Mouse (Mus musculus): ENCODE data around the gene Ankrd12. TPM values are rescaled to one million over a fixed set of nuclear protein-coding genes. Genes with fewer than 3 reads are reported as not detected.
"Not testable (repeated sequence)": the region's sequence is repeated elsewhere in the genome, so short reads cannot be mapped to it uniquely, and the experiment has no call there.

The Ankrd12 gene
- polyA plus RNA-seq, 1 experiment = 10.5 TPM

DNA sequence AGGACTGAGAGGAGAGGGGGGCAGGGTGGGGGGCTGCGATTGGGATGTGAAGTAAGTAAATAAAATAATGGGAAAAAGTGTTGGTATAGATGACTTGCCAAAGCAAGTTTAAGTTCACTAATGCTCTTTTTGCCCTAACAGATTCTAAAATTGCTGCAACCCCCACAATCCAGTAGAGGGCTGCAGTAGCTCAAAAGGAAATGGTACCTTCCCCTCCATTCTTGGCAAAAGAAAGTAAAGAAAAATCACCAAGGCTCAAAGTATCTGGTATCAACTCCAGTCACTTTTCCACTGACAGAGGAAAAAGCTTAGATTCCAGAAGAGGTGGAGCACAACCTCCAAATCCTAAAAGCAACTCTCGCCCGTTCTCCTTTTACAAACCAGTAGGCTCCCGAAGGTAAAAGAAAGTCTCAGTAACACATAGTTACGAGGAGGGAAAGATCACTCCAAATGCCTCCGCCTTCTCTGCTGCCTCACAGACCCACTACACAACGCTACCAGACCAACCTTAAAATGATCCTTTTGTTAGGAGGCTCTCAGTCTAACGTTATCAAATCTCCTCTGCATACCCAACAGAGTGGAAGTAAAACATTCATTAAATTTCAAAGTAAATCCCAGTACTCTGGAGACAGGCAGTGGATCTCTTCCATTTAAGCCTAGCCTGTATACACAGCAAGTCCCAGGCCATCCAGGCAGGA lies 15.5 kb downstream of the Ankrd12 start:
- Histone ChIP-seq H3K4me1 (ENCODE audit: control insufficient read depth, insufficient read depth, insufficient read length, low read length) (no peaks in the 10 kb centered on the region), H3K27ac (replicated peaks; ENCODE audit: low read depth, low read length) (no peak overlapping the region), H3K4me3 (ENCODE audit: insufficient read depth, low read depth, low read length) (no peak overlapping the region)

GRCm38 (mm10) chr17:66058160-66058559 lies 18.7 kb downstream of the Ankrd12 start:
- no peaks in the 10 kb centered on the region for H3K4me1 ChIP-seq (ENCODE audit: control insufficient read depth, insufficient read depth, insufficient read length, low read length)
- no peak overlapping the region for H3K27ac ChIP-seq (replicated peaks; ENCODE audit: low read depth, low read length)
- no peak overlapping the region for H3K4me3 ChIP-seq (ENCODE audit: insufficient read depth, low read depth, low read length)

GRCm38 (mm10) chr17:66057145-66057544 lies 19.7 kb downstream of the Ankrd12 start:
- Histone ChIP-seq H3K27ac (replicated peaks; ENCODE audit: low read depth, low read length) (no peak overlapping the region), H3K4me3 (ENCODE audit: insufficient read depth, low read depth, low read length) (no peak overlapping the region), H3K4me1 (ENCODE audit: control insufficient read depth, insufficient read depth, insufficient read length, low read length) (no peaks in the 10 kb centered on the region)

DNA sequence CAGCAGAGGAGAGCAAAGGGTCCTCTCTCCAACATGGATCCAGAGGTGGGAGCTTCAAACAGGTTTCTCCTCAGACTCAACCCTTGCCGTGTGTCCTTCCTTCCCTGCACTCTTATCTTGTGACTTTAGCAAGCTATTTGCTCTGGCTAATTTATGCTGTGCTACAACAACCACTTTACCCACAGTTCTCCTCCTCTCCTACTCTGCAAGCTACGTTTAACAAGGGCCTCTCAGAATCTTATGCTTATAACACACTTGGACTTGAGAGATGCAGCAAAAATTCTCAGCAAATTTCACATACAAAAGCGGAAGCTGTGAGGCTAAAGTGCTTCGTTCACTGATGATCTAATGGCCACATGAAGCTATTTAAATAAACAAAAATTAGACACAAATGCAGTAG lies 23.5 kb downstream of the Ankrd12 start:
- Histone ChIP-seq H3K4me3 (ENCODE audit: insufficient read depth, low read depth, low read length) (no peak overlapping the region), H3K27ac (replicated peaks; ENCODE audit: low read depth, low read length) (no peak overlapping the region; the same call in 1 of the 2 replicates), H3K4me1 (ENCODE audit: control insufficient read depth, insufficient read depth, insufficient read length, low read length) (peaks cover 2% of the 10 kb centered on the region; the same call in 1 of the 2 replicates)

GRCm38 (mm10) chr17:66048795-66049194 lies 28.1 kb downstream of the Ankrd12 start:
- Histone ChIP-seq H3K4me3 (ENCODE audit: insufficient read depth, low read depth, low read length) (no peak overlapping the region), H3K27ac (replicated peaks; ENCODE audit: low read depth, low read length) (no peak overlapping the region), H3K4me1 (ENCODE audit: control insufficient read depth, insufficient read depth, insufficient read length, low read length) (peaks cover 2% of the 10 kb centered on the region; the same call in 1 of the 2 replicates)

DNA sequence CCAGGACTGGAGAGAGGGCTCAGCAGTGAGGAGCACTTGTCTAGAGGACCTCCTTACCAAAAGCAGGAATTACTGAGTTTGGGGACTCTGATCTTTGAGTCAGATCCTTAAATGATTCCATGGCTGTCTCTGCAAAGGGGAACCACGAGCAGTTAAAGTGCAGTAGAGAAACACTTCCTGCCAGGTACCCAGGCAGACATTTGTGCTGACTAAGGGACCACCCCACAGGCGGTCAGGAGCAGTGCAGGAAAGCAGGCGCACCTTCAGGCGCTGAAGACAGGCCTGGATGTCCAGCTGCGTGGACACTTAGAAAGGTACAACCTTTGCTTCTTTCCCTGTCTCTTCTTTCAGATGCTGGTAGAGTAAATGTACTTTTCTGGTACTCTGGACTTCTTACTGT lies 28.7 kb downstream of the Ankrd12 start:
- peaks cover 2% of the 10 kb centered on the region; the same call in 1 of the 2 replicates for H3K4me1 ChIP-seq (ENCODE audit: control insufficient read depth, insufficient read depth, insufficient read length, low read length)
- no peak overlapping the region for H3K27ac ChIP-seq (replicated peaks; ENCODE audit: low read depth, low read length)
- H3K4me3 ChIP-seq (ENCODE audit: insufficient read depth, low read depth, low read length) = no peak overlapping the region

GRCm38 (mm10) chr17:66043679-66044078 lies 33.2 kb downstream of the Ankrd12 start:
- H3K4me3 ChIP-seq (ENCODE audit: insufficient read depth, low read depth, low read length); H3K27ac ChIP-seq (replicated peaks; ENCODE audit: low read depth, low read length); H3K4me1 ChIP-seq (ENCODE audit: control insufficient read depth, insufficient read depth, insufficient read length, low read length): not testable (repeated sequence)

DNA sequence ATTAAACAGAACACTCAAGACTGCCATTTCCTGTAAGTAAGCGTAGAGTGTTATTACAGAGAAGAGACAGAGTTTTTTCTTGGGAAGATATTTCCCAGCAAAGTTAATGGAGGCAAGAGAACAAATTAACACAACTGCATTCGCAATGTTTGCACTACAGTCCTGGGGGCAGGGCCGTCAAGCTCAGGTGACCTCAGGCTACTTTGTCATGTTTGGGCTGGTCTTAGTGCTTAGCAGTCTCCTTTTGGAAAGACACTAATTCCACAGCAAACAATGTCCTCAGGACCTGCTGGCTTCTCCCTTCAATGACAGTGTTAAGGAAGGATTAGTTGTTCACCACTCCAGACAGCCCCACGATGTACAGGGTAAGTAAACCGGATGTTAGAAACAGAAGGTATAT lies 35.9 kb downstream of the Ankrd12 start:
- Histone ChIP-seq H3K27ac (replicated peaks; ENCODE audit: low read depth, low read length) (no peak overlapping the region), H3K4me3 (ENCODE audit: insufficient read depth, low read depth, low read length) (no peak overlapping the region), H3K4me1 (ENCODE audit: control insufficient read depth, insufficient read depth, insufficient read length, low read length) (no peaks in the 10 kb centered on the region)

GRCm38 (mm10) chr17:66033239-66033638 lies 43.6 kb downstream of the Ankrd12 start:
- Histone ChIP-seq H3K4me3 (ENCODE audit: insufficient read depth, low read depth, low read length) (no peak overlapping the region), H3K4me1 (ENCODE audit: control insufficient read depth, insufficient read depth, insufficient read length, low read length) (no peaks in the 10 kb centered on the region), H3K27ac (replicated peaks; ENCODE audit: low read depth, low read length) (no peak overlapping the region)

DNA sequence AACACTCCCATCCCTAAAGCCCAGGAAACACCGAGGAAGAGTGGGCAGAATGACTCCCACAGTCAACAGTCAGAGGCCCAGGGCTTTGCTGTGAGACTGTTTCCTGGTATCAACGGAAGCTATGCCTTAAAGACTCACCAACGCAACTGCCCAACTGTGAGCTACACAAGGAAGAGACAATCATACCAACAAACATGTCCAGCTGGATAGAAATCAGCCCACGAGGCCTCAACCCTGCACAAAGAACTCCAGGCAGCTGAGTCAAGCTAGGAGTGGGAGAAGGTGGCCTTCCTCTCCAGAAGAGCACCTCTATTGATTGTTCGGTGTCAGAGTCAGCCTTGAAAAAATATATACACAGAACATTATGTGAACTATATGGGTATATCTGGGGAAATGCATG lies 44.9 kb downstream of the Ankrd12 start:
- Histone ChIP-seq H3K27ac (replicated peaks; ENCODE audit: low read depth, low read length) (no peak overlapping the region), H3K4me1 (ENCODE audit: control insufficient read depth, insufficient read depth, insufficient read length, low read length) (no peaks in the 10 kb centered on the region), H3K4me3 (ENCODE audit: insufficient read depth, low read depth, low read length) (no peak overlapping the region)

DNA sequence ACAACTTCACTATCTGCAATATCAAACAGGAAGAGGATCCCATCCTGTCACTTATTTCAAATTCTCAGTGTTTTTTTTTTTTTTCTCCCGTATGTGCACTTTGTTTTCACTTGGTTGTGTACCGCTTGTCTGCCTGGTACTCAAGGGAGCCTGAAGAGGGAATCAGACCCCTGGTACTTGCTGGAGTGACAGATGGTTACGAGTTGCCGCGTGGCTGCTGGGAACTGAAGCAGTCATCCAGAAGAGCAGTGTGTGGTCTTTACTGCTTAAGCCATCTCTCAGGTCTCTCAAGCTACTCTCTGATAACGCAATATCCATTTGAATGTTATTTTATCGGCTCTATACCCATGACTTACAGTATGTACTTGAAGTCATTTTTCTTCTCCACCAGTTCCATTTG lies 52.7 kb downstream of the Ankrd12 start:
- Histone ChIP-seq H3K4me1 (ENCODE audit: control insufficient read depth, insufficient read depth, insufficient read length, low read length) (no peaks in the 10 kb centered on the region), H3K27ac (replicated peaks; ENCODE audit: low read depth, low read length) (no peak overlapping the region), H3K4me3 (ENCODE audit: insufficient read depth, low read depth, low read length) (no peak overlapping the region)

GRCm38 (mm10) chr17:66011790-66012189 lies 65.1 kb downstream of the Ankrd12 start:
- H3K27ac ChIP-seq (replicated peaks; ENCODE audit: low read depth, low read length) = no peak overlapping the region
- no peaks in the 10 kb centered on the region for H3K4me1 ChIP-seq (ENCODE audit: control insufficient read depth, insufficient read depth, insufficient read length, low read length)
- no peak overlapping the region for H3K4me3 ChIP-seq (ENCODE audit: insufficient read depth, low read depth, low read length)

DNA sequence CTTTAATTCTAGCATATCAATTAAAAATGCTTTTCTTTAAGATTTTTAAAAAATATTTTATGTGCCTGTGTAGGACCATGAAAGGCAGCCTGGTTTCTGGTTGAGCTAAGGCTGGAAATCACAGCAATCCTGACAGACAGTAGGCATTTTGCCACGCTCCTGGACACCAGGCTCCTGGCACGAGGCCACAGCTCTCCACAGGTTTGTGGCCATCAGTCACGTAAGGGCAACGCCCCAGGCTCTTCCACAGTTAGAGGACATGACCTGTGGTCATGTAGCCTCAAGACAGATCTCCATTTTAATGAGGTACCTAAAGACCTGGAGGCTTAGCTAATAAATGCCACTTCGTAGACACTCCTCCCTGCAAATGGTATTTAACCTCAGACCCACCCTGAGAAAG lies 69.0 kb downstream of the Ankrd12 start:
- Histone ChIP-seq H3K27ac (replicated peaks; ENCODE audit: low read depth, low read length) (no peak overlapping the region), H3K4me3 (ENCODE audit: insufficient read depth, low read depth, low read length) (no peak overlapping the region), H3K4me1 (ENCODE audit: control insufficient read depth, insufficient read depth, insufficient read length, low read length) (no peaks in the 10 kb centered on the region)

DNA sequence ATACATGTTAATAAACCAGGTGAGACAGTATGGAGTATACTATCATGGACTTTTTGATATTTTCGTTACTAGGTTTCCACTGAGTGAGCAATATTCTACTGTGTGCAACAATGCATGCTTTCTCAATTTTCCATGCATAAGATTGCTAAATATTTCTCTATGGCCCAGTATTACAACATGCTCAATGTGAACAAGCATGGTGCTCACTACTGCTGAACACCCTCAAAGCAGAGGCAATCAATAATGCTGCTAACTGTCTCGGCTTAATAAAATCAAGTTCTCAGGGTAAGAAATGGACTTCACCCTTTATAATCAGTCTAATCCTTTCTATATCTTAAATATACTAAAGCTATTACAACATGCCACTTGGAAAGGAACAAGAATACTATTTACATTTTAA lies 69.4 kb downstream of the Ankrd12 start:
- Histone ChIP-seq H3K4me1 (ENCODE audit: control insufficient read depth, insufficient read depth, insufficient read length, low read length) (no peaks in the 10 kb centered on the region), H3K27ac (replicated peaks; ENCODE audit: low read depth, low read length) (no peak overlapping the region), H3K4me3 (ENCODE audit: insufficient read depth, low read depth, low read length) (no peak overlapping the region)

DNA sequence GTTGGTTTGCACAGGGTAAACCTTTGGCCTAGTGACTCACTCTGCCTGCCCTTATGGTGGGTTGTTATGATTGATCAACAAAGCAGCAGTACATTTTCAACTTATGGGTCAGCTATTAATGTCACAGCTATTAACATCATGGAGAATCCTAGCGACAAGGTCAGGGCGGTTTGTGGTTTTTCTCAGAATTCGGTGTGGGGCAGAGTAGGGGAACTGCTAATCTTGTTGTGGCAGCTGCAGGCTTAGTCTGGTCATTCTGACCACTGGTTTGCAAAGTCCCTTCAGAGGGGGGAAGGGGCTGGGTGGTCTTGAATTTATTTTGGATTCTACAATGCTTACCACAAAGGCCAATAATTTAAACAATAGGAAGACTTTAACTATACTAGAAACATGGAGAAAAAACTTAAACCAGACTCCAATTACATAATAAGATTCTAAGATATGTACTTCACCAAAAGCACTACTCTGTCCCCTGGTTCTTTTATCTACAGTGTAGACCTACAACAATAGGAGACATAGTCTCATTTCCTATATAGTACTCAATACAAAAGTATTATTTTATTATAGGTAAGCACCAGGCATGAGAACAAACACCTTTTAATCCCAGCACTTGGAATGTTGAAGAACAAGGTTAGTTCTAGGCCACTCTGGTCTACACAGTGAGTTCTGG lies 88.6 kb downstream of the Ankrd12 start:
- Histone ChIP-seq H3K27ac (replicated peaks; ENCODE audit: low read depth, low read length) (no peak overlapping the region), H3K4me3 (ENCODE audit: insufficient read depth, low read depth, low read length) (no peak overlapping the region), H3K4me1 (ENCODE audit: control insufficient read depth, insufficient read depth, insufficient read length, low read length) (no peaks in the 10 kb centered on the region)

- not testable (repeated sequence) for H3K27ac ChIP-seq (replicated peaks; ENCODE audit: low read depth, low read length); H3K4me3 ChIP-seq (ENCODE audit: insufficient read depth, low read depth, low read length); H3K4me1 ChIP-seq (ENCODE audit: control insufficient read depth, insufficient read depth, insufficient read length, low read length)
Observed at GRCm38 (mm10) chr17:65976720-65977119, 100.2 kb downstream of the Ankrd12 start.

Measured in brown adipose tissue, adult 24 weeks (tissue).